Mouse (Mus musculus): ENCODE results near the gene Sectm1b.

The Sectm1b gene

DNA sequence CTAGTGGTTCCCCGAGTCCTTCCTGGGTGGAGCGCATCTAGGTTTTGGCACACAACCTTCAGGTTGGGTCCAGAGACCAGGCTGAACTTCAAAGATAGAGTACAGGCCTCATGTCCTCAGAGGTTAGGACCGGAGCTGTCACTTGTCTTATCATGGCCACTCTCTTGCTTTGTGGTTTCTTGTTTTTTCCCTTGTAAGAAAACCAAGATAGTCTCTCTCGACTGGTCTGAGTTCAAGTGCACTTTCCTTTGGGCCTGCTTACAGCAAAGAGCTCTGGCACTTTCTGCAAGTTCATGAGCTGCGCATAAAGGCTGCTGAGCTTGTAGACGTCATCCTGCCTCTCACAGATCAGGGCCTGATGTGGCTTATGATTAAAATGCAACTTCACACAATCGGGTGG lies 36.1 kb downstream of the Sectm1b start:
- DNase-seq (ENCODE audit: low read depth, low spot score): no peak

DNA sequence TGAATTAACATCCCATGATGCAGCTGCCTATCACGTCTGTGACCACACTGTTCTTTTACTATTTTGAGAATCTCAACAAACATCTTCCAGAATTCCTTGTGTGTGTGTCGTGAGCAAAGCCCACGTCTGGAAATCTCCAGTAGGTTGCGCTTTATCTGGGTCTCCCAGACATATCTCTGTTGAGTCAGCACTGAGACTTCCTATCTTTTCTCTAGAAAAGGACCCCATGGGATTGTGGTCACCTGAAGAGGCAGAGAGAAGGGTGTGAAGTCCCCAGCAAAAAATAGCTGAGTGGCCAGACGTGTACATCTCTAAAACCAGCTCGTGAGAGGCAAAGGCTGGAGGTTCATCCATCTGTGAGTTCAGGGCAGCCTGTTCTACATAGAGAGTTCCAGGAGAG lies 39.2 kb downstream of the Sectm1b start:
- no peak for DNase-seq (ENCODE audit: low read depth, low spot score)

DNA sequence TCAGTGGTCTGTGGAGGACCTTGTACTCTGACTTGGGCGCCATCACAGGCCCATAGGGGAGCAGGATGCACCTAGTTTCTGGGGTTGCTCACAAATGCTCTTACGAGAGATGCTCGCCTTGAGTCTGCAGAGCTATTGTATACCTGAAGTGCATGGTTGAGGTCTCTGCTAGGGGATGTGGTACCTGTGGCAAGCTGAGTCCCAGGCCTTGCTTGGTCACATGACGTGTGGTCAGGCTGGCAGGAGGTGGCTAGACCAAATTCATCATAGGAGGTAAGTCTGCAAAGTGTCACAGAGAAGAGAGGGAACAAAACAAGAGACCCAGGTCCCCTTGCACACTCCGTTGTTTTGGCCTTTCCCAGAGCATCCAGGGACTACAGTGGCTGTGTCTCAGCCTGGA lies 43.9 kb downstream of the Sectm1b start:
- no peak for DNase-seq (ENCODE audit: low read depth, low spot score)

DNA sequence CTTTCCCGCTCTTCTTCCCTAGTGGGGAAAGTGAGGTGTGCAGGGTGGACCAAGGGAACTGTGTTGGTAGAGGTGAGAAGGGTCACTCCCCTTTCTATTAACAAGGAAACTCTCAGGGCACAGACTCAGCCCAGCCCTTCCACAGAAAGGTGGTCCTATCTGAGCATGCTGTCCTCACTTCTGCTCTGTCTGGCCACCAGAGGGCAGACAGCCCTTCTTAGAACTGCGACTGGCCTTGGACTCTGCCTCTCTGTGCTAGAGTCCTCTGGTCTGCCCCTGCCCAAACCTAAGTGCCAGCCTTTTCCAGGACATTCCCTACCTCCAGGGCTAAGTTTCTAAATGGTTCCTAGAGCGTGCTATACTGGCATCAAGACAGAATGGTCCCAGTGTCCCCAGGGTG lies 45.7 kb downstream of the Sectm1b start:
- DNase-seq (ENCODE audit: low read depth, low spot score): peak; percentile 49

DNA sequence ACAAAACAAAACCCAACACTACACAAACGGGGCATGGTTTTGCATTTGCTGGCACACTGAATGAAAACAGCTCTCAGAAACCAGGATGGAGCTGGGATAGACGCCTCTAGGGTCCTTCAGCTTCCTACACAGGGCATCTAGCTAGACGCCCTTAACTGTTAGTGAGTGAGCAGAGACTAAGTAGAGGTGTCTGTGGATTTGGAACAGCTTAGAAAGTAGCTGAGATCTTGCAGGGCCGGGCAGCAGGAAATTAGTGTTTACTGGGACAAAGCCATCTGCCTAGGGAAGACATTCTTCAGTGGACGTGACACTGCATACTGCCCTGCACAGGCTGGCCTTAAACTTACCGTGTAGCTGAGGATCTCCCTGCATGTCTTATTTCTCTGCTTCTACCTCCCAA lies 47.9 kb downstream of the Sectm1b start:
- no peak for DNase-seq (ENCODE audit: low read depth, low spot score)

DNA sequence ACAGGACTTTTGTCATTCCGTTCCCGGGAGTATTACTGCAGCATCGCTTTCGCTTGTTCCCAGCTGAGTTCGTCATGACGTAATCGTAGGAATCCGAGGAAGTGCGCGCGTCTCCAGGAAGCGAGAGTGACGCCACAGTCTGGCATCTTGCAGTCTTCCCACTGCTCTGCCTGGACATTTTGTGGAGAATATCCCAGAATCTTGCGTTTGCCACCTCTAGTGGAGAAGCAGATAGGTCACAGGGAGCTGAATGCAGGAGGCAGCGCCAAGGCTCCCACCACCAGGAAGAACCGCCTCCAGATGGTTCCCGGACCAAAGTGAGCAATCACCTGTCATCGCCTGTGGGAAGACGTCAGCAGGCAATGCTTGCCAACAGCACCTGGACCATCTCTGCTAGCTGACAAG lies 48.5 kb downstream of the Sectm1b start:
- no peak for DNase-seq (ENCODE audit: low read depth, low spot score)

DNA sequence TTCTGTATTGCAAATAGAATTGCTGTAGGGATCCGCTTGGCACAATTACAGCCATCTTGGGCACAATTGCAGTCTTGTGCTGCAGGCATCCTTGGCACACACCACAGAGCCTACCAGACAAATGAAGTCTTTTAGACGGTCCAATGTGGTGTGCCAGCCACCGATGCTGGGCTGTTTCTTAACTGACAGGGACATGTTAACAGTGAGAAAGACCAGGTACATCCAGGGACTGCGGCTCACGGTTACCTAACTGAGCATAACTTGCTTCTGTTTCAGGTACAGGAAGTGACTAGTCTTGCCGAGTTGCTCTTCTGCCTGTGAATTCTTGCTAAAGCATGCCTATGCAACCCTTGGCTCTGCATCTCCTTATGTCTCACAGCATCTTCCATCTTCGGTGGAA lies 49.7 kb downstream of the Sectm1b start:
- DNase-seq (ENCODE audit: low read depth, low spot score): no peak

DNA sequence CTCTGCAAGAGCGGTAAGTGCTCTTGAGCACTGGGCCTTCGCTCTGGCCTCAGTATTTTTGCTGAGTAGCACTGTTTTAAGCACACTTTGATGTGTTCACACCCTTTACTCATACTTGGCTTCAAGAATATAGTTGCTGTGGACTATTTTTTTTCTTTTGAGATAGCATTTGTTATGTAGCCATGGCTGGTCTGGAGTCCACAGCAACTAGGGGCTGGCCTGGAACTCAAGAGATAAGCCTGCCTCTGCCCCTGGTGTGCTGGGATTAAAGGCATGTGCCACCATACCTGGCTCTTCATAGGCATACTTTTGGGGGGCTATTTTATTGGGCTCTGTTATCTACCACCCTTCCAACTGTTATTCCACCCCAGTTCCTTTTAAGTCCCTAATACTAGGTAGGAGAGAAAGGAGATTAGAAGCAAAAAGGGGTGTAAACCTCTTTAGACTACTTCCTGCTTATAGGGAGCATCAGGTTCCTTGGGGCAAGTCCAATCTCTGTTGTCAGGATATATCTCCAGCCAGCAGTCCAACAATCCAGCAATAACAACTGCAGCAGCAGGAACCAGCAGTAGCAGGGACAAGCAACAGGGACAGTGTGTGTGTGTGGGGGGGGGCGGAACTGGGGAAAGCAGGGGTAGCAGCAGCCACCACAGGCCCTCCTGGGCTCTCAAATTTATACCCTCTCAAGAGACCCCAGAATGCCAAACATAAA lies 53.2 kb downstream of the Sectm1b start:
- DNase-seq (ENCODE audit: low read depth, low spot score): no peak

DNA sequence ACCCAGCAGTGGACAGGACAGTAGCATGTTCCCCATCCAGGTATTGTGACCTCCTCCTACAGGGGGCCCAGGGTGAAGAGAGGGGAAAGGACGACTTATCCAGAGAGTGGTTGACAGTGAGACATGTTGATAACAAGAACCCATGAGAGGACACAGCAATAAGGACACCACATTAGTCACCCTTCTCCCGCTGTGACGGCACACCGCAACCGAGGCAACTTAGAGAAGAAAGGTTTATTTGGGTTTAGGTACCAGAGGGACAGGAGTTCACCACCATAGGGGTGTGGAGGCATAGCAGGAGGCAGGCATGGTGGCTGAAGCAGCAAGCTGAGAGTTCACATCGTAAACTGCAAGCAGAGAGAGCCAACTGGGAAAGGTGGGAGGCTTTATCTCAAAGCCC lies 57.2 kb downstream of the Sectm1b start:
- DNase-seq (ENCODE audit: low read depth, low spot score): no peak

DNA sequence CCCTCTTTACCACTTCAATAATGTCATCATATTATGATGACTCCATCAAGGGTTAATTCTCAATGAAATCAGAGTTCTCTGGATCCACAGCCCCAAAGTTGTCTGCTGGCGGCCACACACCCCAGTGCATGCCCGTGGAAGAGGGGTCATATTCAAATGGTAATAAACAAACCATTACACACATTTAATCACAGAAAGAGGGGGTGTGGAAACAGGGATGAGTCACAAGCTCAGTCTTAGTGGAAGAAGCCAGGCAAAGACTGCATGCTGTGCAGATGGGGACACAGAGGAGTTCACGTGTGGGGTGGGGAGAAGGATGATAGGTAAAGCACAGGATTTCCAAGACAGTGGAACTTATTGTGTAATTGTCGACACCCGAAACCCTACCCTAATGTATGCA lies 59.1 kb downstream of the Sectm1b start:
- DNase-seq (ENCODE audit: low read depth, low spot score): no peak
